9 mouse cellular contexts compared by ENCODE assay signal in genomic region chr15:43772718-43773117, GRCm38 (mm10).
A peak's percentile ranks its signal among the peaks of the same experiment; 100 is the strongest.
DNase-seq lines count a peak whose midpoint lies in the region; ATAC-seq and TF ChIP-seq lines count a peak whose summit lies in the region.
"Had no signal": no experiment of that assay in that cellular context is flagged by ENCODE, and none has a peak within 500 bp of the region (broad histone marks: within the 10 kb centered on the region; RNA-seq: fewer than 3 reads in every experiment).

No protein-coding gene starts in this region.

- peak; percentile 16 for DNase-seq in cerebellum, adult 9-10 months
- no peak for DNase-seq in cerebellum, adult 11 months
- peak; percentile 79 for DNase-seq in lung, embryonic 14.5 days
- DNase-seq in lung, postnatal 25 days (ENCODE audit: low spot score): no peak
- DNase-seq in fibroblast of lung, adult 2 months (ENCODE audit: low read depth): peak; percentile 6
- no peak for DNase-seq in thymus, postnatal 14 days
- no peak for DNase-seq in thymus, postnatal 25 days

- no peaks in the 10 kb centered on the region for H3K9me3 ChIP-seq in lung, embryonic 14.5 days (ENCODE audit: low read depth, low read length)
- H3K9me3 ChIP-seq: lung, embryonic 15.5 days had no signal

- peak; percentile 65 for TF ChIP-seq CTCF in lung, embryonic 14.5 days (IDR thresholded peaks at IDR 0.05; ENCODE audit: low read depth)

- no peak overlapping the region for H3K4me3 ChIP-seq in lung, embryonic 14.5 days (ENCODE audit: low read depth, low read length)
- H3K4me3 ChIP-seq: lung, embryonic 15.5 days had no signal

- WGBS in lung, embryonic 14.5 days: 23% methylated on average over 3 of the region's 3 CpGs

- H3K4me2 ChIP-seq in lung, embryonic 14.5 days: no peak overlapping the region
- H3K4me2 ChIP-seq: lung, embryonic 15.5 days had no signal

- no peak overlapping the region for H3K9ac ChIP-seq in lung, embryonic 14.5 days
- H3K9ac ChIP-seq: lung, embryonic 15.5 days had no signal

- no peaks in the 10 kb centered on the region for H3K4me1 ChIP-seq in lung, embryonic 14.5 days (ENCODE audit: insufficient read depth)

- H3K27me3 ChIP-seq in lung, embryonic 14.5 days (ENCODE audit: insufficient read depth, low read length): no peaks in the 10 kb centered on the region
- H3K27me3 ChIP-seq: lung, embryonic 15.5 days had no signal

- no peaks in the 10 kb centered on the region for H3K36me3 ChIP-seq in lung, embryonic 14.5 days (ENCODE audit: insufficient read depth)
- H3K36me3 ChIP-seq: lung, embryonic 15.5 days had no signal

- no peak overlapping the region for H3K27ac ChIP-seq in lung, embryonic 14.5 days (ENCODE audit: low read depth)
- H3K27ac ChIP-seq: lung, embryonic 15.5 days had no signal

- peak; percentile 21; the same call in 1 of the 2 replicates for ATAC-seq in lung, embryonic 14.5 days (ENCODE audit: insufficient read depth)
- peak; percentile 74; the same call in 1 of the 2 replicates for ATAC-seq in megakaryocyte-erythroid progenitor cell, adult 5-6 weeks (replicated peaks; ENCODE audit: low FRiP score, low TSS enrichment, poor library complexity, severe bottlenecking)

Comparison
In these comparisons a context has a peak if more than half of its experiments do, and no peak if none do; other contexts are left out.
1. DNase-seq: peak in cerebellum, adult 9-10 months (single experiment), lung, embryonic 14.5 days (single experiment) and fibroblast of lung, adult 2 months (single experiment); none in cerebellum, adult 11 months (single experiment), lung, postnatal 25 days (single experiment), thymus, postnatal 14 days (single experiment) and thymus, postnatal 25 days (single experiment).